Mouse (Mus musculus) telencephalon, adult 2 months (tissue): ENCODE data around the gene Scarf1.
A peak's percentile ranks its signal among the peaks of the same experiment; 100 is the strongest.

Experiments used
- DNase-seq: peaks from one replicate; pipeline ENCODE4 v3.0.0-alpha.2; 2011; ENCODE audit warnings: low read depth, low spot score

Scarf1 gene

DNA sequence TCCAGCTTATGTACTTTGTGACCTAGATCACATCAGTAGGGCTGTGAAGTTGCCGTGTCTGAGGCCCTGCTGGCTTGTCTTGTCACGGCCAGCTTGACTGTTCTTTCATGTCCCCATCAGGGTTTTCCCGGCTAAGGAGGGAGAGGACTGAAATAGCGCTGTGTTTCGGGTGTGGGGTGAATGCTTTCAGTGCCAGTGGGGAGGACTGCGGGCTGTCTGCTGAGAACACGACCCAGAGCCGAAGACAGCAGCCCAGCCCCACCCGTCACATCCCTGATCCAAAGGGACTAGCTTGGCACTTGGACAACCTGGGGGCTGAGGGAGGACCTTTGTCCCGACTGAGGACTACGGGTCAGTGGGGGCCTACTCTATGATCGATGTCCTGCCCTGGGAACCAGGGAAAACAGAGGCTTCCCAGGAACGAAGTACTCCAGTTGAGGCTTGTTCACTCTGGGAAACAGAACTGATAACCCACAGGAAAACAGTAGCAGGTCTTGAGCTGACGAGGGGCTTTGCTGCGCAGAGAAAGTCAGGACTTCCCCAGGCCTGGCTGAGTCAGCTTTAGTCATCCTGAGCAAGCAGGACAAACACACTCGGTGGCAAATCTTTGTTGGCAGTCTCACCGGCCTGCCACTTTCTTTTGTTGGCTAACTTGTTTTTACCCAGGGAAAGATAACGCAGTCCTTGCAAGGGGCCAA is 50.7 kb downstream of the Scarf1 start:
- no peak for DNase-seq

DNA sequence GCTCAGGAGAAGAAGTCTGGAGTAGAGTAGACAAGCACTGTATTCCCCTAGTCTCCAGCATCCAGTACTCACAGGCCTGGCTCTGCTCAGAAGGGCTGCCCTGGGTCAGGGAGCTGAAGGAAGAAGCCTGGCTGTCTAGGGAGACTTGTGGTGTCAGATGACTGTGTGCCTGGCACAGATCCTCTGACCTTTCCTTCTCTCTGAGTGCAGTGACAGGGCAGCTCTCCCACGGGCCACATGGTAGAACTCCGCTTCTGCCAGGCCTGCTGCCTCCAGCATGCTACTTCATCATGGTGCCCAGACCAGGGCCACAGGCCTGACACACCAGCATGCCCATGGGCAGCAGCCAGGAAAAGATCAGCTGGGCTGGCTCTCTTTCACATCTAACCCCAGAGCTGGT is 52.5 kb downstream of the Scarf1 start:
- no peak for DNase-seq

- DNase-seq = no peak
These were observed 53.2 kb downstream of the Scarf1 start for GRCm38 (mm10) chr11:75566276-75567196.

DNA sequence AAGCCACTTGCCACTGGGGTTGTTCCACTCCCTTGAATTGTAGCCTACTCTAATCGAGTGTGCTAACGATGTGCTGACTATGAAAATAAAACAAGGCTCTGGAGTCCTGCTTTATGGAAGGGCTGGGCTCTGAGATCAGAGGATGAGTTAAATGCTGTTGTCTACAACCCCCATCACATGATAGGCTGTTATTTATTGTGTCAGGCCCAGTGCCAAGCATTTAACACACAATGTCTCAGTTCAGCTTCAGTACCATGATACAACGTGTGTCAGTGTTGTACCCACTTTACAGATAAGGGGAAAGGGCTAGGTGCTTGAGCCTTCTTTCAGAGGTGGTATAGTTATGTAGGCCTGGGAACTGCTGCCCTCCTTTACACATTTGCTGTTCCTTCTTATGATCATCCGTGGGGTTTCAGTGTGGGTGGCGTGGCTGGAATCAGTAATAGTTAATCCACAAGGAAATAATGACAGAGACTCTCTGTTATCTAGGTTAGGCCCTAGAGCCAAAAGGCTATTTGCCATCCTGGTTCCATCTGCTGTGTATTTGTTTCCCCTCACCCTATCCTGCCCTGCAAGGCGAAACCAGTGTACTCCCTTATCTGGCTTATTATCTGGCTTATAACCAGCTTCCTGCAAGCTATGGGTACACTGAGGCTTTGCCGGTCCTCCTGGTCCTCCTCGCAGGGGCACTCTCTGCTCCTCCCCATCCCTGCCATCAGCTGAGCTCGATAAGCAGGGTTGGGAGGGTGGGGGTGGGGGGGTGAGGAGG is 54.2 kb downstream of the Scarf1 start:
- DNase-seq = no peak

DNA sequence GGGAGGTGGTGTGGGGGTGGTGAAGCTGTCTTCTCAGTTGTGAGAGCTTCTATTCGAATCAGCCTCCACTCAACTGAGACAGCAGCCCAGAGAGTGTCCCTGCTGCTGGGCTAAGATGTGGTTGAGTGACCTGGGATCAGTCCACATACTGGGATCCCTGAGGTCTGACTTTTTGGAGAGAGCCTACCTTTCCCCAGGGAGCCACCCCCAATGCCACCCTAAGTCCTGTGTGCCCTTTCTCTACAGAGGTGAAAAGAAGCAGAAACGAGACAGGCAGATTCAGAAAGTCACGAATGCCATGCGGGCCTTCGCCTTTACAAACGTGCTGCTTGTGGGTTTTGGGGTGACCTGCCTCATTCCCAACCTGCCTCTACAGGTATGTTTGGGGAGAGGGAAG is 54.8 kb downstream of the Scarf1 start:
- DNase-seq = no peak

DNA sequence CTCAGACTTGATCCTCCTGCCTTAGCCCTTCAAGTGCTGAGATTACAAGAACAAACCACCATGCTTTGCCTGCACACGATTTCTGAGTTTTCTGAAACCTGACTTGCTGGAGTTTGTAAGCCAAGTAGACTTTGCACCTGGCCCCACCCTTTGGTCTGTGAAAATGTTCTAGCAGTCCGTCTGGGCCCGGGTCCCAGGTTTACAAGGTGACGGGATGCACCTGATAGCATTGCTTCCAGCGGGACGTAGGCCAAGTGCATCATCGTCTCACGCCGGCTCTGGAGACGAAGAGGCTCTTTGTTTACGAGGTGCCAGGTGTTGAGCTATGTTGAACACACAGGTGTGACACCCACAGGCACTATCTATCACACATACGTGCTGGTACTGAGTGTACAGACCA is 55.6 kb downstream of the Scarf1 start:
- DNase-seq = no peak

- no peak for DNase-seq
These were observed 57.2 kb downstream of the Scarf1 start for GRCm38 (mm10) chr11:75570375-75571125.

DNA sequence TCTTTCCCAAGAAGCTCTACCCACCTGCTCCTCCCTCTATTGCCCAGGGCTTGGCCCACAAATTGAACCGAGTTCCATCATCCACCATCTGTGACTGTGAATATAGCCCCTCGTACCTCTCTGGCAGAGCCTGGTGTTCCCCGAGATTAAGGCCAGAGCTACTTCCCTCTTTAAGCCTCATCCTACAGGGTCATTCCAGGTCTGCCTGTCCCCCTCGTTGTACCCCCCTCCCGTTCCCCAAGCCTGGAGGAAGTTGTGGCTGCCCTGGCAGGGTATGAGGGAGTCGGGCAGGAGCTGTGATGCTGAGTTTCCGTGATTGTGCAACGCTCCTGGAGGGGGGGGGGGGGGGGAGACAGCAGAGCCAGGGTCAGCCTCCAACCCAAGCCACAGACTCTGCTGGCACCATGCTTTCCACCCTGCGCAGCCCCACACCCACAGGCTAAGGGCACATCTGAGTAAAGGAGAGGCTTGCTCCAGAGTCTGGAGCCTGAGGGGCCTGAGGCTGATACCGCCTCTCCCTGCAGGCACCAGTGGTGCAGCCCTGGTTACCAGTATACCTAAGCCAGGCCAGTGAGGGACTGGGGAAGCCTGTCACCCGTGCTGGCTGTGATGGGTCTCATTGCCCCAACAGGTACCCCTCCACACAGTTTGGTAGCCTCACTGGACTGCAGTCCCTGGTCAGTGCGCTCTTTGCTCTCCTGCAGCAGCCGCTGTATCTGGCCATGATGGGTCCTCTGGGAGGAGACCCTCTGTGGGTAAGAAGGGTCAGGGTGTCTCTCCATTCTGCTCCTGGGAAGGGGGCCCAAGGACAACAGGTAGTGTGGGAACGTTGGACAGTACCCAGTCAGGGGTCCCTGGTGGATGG is 58.0 kb downstream of the Scarf1 start:
- no peak for DNase-seq

GRCm38 (mm10) chr11:75572301-75572791 is 59.0 kb downstream of the Scarf1 start:
- DNase-seq = no peak

GRCm38 (mm10) chr11:75572854-75573650 is 59.7 kb downstream of the Scarf1 start:
- peak; percentile 87 for DNase-seq

DNA sequence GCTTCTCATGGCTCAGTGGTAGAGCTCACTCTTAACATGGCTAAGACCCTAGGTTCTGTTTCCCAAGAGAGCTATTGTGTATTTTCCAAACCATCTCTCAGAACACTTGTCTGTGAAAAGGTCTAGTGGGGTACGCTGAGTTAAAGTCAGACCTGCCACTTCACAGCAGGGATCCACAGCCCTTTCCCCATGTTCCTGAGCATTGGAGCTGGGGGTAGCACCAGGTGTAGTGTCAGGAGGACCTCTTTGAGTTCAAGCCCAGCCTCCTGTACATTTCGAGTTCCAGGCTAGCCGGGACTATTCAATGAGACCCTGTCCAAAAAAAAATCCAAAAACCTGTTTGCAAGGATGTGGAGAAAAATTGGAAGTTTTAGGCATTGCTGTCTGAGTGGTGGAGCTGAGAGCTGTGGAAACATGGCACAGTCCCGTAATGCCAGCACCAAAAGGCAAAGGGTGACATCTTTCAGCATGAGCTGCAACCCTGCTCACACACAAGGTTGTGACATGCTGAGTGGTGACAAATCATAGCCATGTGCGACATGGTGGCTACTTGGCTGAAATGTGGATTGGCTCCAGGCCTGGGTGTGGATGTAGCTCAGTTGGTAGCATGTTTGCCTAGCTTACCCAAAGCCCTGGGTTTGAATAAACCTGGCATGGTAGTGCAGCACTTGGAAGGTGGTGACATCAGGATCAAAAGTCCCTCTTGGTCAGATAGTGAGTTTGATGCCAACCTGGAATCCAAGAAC is 61.2 kb downstream of the Scarf1 start:
- no peak for DNase-seq

GRCm38 (mm10) chr11:75575560-75576123 is 62.3 kb downstream of the Scarf1 start:
- no peak for DNase-seq
